Mouse (Mus musculus) small intestine, adult 2 months (tissue): ENCODE measurements at regions not wholly inside any gene's neighbourhood (a gene's known extent, or its start where the extent isn't known, plus 50 kb on each side); places are given as distances from the start of the nearest gene placed in this dataset.

Source experiments
- CTCF ChIP-seq: fragments of 200-500 bp; IDR thresholded peaks from 2 replicates; pipeline ENCODE4 v1.5.1; 2012; ENCODE audit warnings: low read depth, mild to moderate bottlenecking, control low read depth, inconsistent platforms, low read length, moderate library complexity, mixed read lengths; ENCODE audit not compliant: insufficient replicate concordance, insufficient read length; ENCODE audit errors: extremely low read depth
- POLR2A ChIP-seq: fragments of 200-500 bp; IDR thresholded peaks from 2 replicates; pipeline ENCODE4 v1.6.1; 2012; ENCODE audit warnings: low read depth, mild to moderate bottlenecking, control low read depth, inconsistent platforms, low read length, moderate library complexity

DNA sequence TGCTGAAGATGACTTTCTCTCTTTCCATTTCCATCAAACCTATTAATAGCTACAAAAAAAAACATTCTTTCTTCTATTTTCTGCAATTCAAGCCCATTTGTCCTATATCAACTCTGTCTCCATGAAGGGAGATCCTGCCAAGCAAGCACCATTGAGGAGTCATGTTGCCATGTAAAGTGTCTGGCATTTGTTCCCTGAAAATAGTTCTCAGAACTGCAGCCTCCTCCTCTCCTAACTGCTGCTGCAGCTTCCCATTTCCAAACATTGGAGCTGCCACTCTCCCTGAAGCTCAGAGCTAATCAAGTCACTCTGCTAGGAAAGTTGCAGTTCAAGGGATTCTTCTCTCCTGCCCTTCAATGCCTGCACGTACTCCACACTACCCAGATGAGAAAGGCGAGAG is 151.0 kb upstream of the Aco1 start:
- TF ChIP-seq CTCF (no peak), POLR2A (no peak)
